Mouse (Mus musculus) limb, embryonic 12.5 days (tissue): ENCODE data around the gene Nos1ap. TPM values are rescaled to one million over a fixed set of nuclear protein-coding genes. Genes with fewer than 3 reads are reported as not detected.
A peak's percentile ranks its signal among the peaks of the same experiment; 100 is the strongest.

Experiments used
- ATAC-seq: fragments of 200-750 bp; cut with Nextera tagmentation; 2 replicates; pipeline ENCODE4 v1.8.0; 2017; ENCODE audit warnings: low read depth, moderate TSS enrichment; ENCODE audit not compliant: insufficient number of reproducible peaks, insufficient read depth, low FRiP score, low TSS enrichment
- H3K27ac ChIP-seq: fragments of 300-500 bp; sonication (generic); 2 replicates; pipeline ENCODE4 v1.5.1; 2016; ENCODE audit warnings: mild to moderate bottlenecking, moderate library complexity
- H3K27me3 ChIP-seq: fragments of 300-500 bp; sonication (generic); 2 replicates; pipeline ENCODE4 v1.6.1; 2016; ENCODE audit warnings: mild to moderate bottlenecking, moderate library complexity
- H3K36me3 ChIP-seq: fragments of 300-500 bp; sonication (generic); 2 replicates; pipeline ENCODE4 v1.6.1; 2016; ENCODE audit warnings: mild to moderate bottlenecking, moderate library complexity
- H3K4me1 ChIP-seq: fragments of 300-500 bp; sonication (generic); replicated peaks from 2 replicates; pipeline ENCODE4 v1.6.1; 2016
- H3K4me2 ChIP-seq: fragments of 300-500 bp; sonication (generic); 2 replicates; pipeline ENCODE4 v1.6.1; 2016; ENCODE audit warnings: mild to moderate bottlenecking, moderate library complexity
- H3K4me3 ChIP-seq: fragments of 300-500 bp; sonication (generic); replicated peaks from 2 replicates; pipeline ENCODE4 v1.5.1; 2016; ENCODE audit warnings: mild to moderate bottlenecking
- H3K9ac ChIP-seq: fragments of 300-500 bp; sonication (generic); replicated peaks from 2 replicates; pipeline ENCODE4 v1.6.1; 2016; ENCODE audit warnings: mild to moderate bottlenecking, moderate library complexity
- H3K9me3 ChIP-seq: fragments of 300-500 bp; sonication (generic); 2 replicates; pipeline ENCODE4 v1.6.1; 2016; ENCODE audit warnings: mild to moderate bottlenecking, moderate library complexity
- WGBS: fragments of 180-500 bp; shearing (Covaris S2); methylation state at CpG from one replicate; pipeline ENCODE4 v1.1.7; 2016; 5-methylcytosine and 5-hydroxymethylcytosine counted together
- polyA plus RNA-seq: library from polyadenylated mRNA; unstranded; fragments of >200 nt; fragmentation: Nextera tagmentation; extraction: Ambion mirVana; gene quantifications from 2 replicates; pipeline ENCODE4 v1.2.1, GENCODE M21; 2016

Nos1ap gene
- polyA plus RNA-seq, 1 experiment from 2014 or later = 9.1 TPM

GRCm38 (mm10) chr1:170481093-170481492, 108.6 kb downstream of the Nos1ap start:
- peaks cover 42% of the 10 kb centered on the region for H3K4me1 ChIP-seq
- no peak overlapping the region for H3K4me3 ChIP-seq
- H3K36me3 ChIP-seq = no peaks in the 10 kb centered on the region
- WGBS = 48% methylated on average over 3 of the region's 3 CpGs
- H3K27ac ChIP-seq = 0 out of 2 replicates have a peak overlapping the region, but pooled peaks have one; percentile 20
- no peaks in the 10 kb centered on the region for H3K27me3 ChIP-seq
- no peak for ATAC-seq
- no peaks in the 10 kb centered on the region for H3K9me3 ChIP-seq
- no peak overlapping the region for H3K4me2 ChIP-seq
- H3K9ac ChIP-seq = no peak overlapping the region

- no peak overlapping the region for H3K9ac ChIP-seq
- H3K4me1 ChIP-seq = peaks cover 42% of the 10 kb centered on the region
- WGBS = 24% methylated on average over 3 of the region's 3 CpGs
- peak; percentile 77; the same call in 1 of the 2 replicates for ATAC-seq
- no peak overlapping the region for H3K4me3 ChIP-seq
- no peaks in the 10 kb centered on the region for H3K27me3 ChIP-seq
- no peaks in the 10 kb centered on the region for H3K36me3 ChIP-seq
- H3K4me2 ChIP-seq = no peak overlapping the region
- H3K9me3 ChIP-seq = no peaks in the 10 kb centered on the region
- H3K27ac ChIP-seq = no peak overlapping the region
These were observed 110.2 kb downstream of the Nos1ap start for GRCm38 (mm10) chr1:170479458-170479798.

- no peak overlapping the region; the same call in 1 of the 2 replicates for H3K9ac ChIP-seq
- peak overlapping the region; percentile 50; the same call in 1 of the 2 replicates for H3K27ac ChIP-seq
- H3K9me3 ChIP-seq = no peaks in the 10 kb centered on the region
- no peaks in the 10 kb centered on the region for H3K36me3 ChIP-seq
- H3K4me3 ChIP-seq = no peak overlapping the region
- 65% methylated on average over 4 of the region's 4 CpGs for WGBS
- no peak overlapping the region for H3K4me2 ChIP-seq
- H3K4me1 ChIP-seq = peaks cover 42% of the 10 kb centered on the region
- ATAC-seq = no peak
- no peaks in the 10 kb centered on the region for H3K27me3 ChIP-seq
These were observed 110.7 kb downstream of the Nos1ap start for GRCm38 (mm10) chr1:170478791-170479457.

DNA sequence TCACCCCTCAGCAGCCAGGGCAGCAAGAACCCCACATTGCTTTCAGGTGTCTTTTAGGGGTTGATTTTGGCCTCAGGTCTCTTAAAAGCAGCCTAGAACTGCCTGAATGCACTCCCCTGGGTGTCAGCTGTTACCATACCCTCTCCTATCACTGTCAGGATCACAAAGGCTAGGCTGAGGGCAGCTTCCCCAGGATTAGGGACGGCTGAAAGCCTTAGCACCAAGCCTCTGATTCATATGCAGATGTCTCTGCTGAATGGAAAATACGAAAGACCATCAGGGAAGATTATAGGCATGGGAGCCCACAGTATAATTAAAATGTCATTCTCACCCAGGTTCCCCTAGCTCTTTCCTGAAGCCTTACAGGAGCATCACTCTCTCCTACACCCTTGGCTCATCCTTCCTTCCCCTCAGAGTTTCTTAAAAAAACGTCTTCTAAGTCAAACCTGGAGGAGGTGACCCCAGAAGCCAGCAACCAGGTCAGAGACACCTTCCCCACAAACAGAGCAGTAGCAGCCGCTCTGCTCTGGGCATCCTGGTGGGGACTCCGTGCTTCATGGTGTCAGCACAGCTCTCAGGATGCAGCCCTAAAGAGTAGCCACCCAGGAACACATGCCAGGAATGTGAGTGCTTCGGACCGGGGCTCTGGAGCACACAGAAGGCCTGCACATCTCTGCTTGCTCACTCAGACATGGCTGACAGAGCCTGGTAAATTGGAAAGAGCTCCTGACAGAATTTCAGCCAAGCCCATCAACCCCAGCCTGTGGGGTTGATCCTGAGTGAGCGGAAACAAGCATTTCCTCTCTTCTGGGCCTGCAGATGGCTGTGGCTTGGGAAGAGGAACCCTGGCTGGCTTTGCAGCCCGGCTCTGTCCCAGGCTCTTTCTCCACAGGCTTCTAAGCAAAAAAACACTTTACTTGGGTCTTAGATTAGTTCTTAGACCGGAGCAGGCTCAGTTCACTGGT, 111.7 kb downstream of the Nos1ap start:
- H3K4me3 ChIP-seq = no peak overlapping the region
- H3K9me3 ChIP-seq = no peaks in the 10 kb centered on the region
- H3K4me2 ChIP-seq = no peak overlapping the region
- no peaks in the 10 kb centered on the region for H3K36me3 ChIP-seq
- no peak overlapping the region for H3K9ac ChIP-seq
- no peaks in the 10 kb centered on the region for H3K27me3 ChIP-seq
- H3K4me1 ChIP-seq = peaks cover 42% of the 10 kb centered on the region
- 38% methylated on average over 10 of the region's 10 CpGs for WGBS
- no peak for ATAC-seq
- H3K27ac ChIP-seq = peak overlapping the region; percentile 50; the same call in 1 of the 2 replicates

- Histone ChIP-seq H3K9ac (no peak overlapping the region), H3K4me1 (peaks cover 15% of the 10 kb centered on the region), H3K27me3 (no peaks in the 10 kb centered on the region; the same call in 1 of the 2 replicates), H3K4me2 (no peak overlapping the region), H3K9me3 (no peaks in the 10 kb centered on the region), H3K36me3 (no peaks in the 10 kb centered on the region), H3K27ac (no peak overlapping the region), H3K4me3 (no peak overlapping the region)
- 76% methylated on average over 6 of the region's 6 CpGs for WGBS
- ATAC-seq = no peak
These were observed 116.2 kb downstream of the Nos1ap start for GRCm38 (mm10) chr1:170473460-170473859.

GRCm38 (mm10) chr1:170472861-170473260, 116.8 kb downstream of the Nos1ap start:
- H3K4me2 ChIP-seq = no peak overlapping the region
- H3K27ac ChIP-seq = no peak overlapping the region
- no peaks in the 10 kb centered on the region for H3K36me3 ChIP-seq
- ATAC-seq = no peak
- H3K9ac ChIP-seq = no peak overlapping the region
- no peaks in the 10 kb centered on the region for H3K9me3 ChIP-seq
- H3K4me3 ChIP-seq = no peak overlapping the region
- H3K4me1 ChIP-seq = peaks cover 9% of the 10 kb centered on the region
- H3K27me3 ChIP-seq = no peaks in the 10 kb centered on the region; the same call in 1 of the 2 replicates

- no peaks in the 10 kb centered on the region for H3K36me3 ChIP-seq
- ATAC-seq = no peak
- H3K4me2 ChIP-seq = no peak overlapping the region
These were observed 123.3 kb downstream of the Nos1ap start for GRCm38 (mm10) chr1:170466099-170467009.

GRCm38 (mm10) chr1:170462140-170462539, 127.5 kb downstream of the Nos1ap start:
- no peak overlapping the region for H3K4me2 ChIP-seq
- no peak overlapping the region for H3K9ac ChIP-seq
- H3K9me3 ChIP-seq = peaks cover 9% of the 10 kb centered on the region; the same call in 1 of the 2 replicates
- H3K36me3 ChIP-seq = no peaks in the 10 kb centered on the region
- H3K4me3 ChIP-seq = no peak overlapping the region
- WGBS = 27% methylated on average over 1 of the region's 1 CpGs
- H3K27ac ChIP-seq = no peak overlapping the region
- no peaks in the 10 kb centered on the region for H3K27me3 ChIP-seq
- H3K4me1 ChIP-seq = no peaks in the 10 kb centered on the region
- ATAC-seq = no peak

More at GRCm38 (mm10) chr1:170466099-170467009, 123.3 kb downstream of the Nos1ap start:
- Histone ChIP-seq H3K4me1 (no peaks in the 10 kb centered on the region), H3K9me3 (peaks cover 9% of the 10 kb centered on the region; the same call in 1 of the 2 replicates), H3K27ac (no peak overlapping the region), H3K4me3 (no peak overlapping the region), H3K9ac (no peak overlapping the region), H3K27me3 (no peaks in the 10 kb centered on the region; the same call in 1 of the 2 replicates)
- 81% methylated on average over 6 of the region's 6 CpGs for WGBS

GRCm38 (mm10) chr1:170459896-170460602, 129.6 kb downstream of the Nos1ap start:
- no peaks in the 10 kb centered on the region for H3K4me1 ChIP-seq
- no peak overlapping the region for H3K27ac ChIP-seq
- H3K4me2 ChIP-seq = no peak overlapping the region
- peaks cover 9% of the 10 kb centered on the region; the same call in 1 of the 2 replicates for H3K9me3 ChIP-seq
- 80% methylated on average over 5 of the region's 5 CpGs for WGBS
- no peaks in the 10 kb centered on the region for H3K27me3 ChIP-seq
- no peak overlapping the region for H3K4me3 ChIP-seq
- no peaks in the 10 kb centered on the region for H3K36me3 ChIP-seq
- H3K9ac ChIP-seq = no peak overlapping the region
- no peak for ATAC-seq

GRCm38 (mm10) chr1:170457673-170458072, 132.0 kb downstream of the Nos1ap start:
- Histone ChIP-seq H3K4me2 (no peak overlapping the region), H3K4me1 (no peaks in the 10 kb centered on the region), H3K4me3 (no peak overlapping the region), H3K9ac (no peak overlapping the region), H3K27me3 (no peaks in the 10 kb centered on the region), H3K36me3 (no peaks in the 10 kb centered on the region), H3K27ac (no peak overlapping the region), H3K9me3 (peaks cover 10% of the 10 kb centered on the region; the same call in 1 of the 2 replicates)
- ATAC-seq = no peak
- 24% methylated on average over 4 of the region's 4 CpGs for WGBS
